Mouse (Mus musculus) right cerebral cortex, postnatal 25 days (tissue): ENCODE data around the gene Thoc3.

Source experiments
- DNase-seq: peaks from one replicate; pipeline ENCODE4 v3.0.0; 2022

Gene Thoc3

GRCm38 (mm10) chr13:54439912-54440311, 28.7 kb downstream of the Thoc3 start:
- DNase-seq: no peak

- DNase-seq: no peak
These were observed 29.8 kb downstream of the Thoc3 start for GRCm38 (mm10) chr13:54438814-54439213.

GRCm38 (mm10) chr13:54437083-54437482, 31.6 kb downstream of the Thoc3 start:
- no peak for DNase-seq

- no peak for DNase-seq
These were observed 32.0 kb downstream of the Thoc3 start for GRCm38 (mm10) chr13:54436666-54437065.

- no peak for DNase-seq
These were observed 37.5 kb downstream of the Thoc3 start for GRCm38 (mm10) chr13:54431161-54431560.

GRCm38 (mm10) chr13:54430051-54430450, 38.6 kb downstream of the Thoc3 start:
- no peak for DNase-seq

- no peak for DNase-seq
These were observed 39.9 kb downstream of the Thoc3 start for GRCm38 (mm10) chr13:54428771-54429170.

- no peak for DNase-seq
These were observed 41.6 kb downstream of the Thoc3 start for GRCm38 (mm10) chr13:54426781-54427655.

GRCm38 (mm10) chr13:54425269-54425668, 43.4 kb downstream of the Thoc3 start:
- no peak for DNase-seq

- DNase-seq: no peak
These were observed 48.4 kb downstream of the Thoc3 start for GRCm38 (mm10) chr13:54420226-54420625.

GRCm38 (mm10) chr13:54418781-54419327, 49.8 kb downstream of the Thoc3 start:
- no peak for DNase-seq

GRCm38 (mm10) chr13:54415059-54415458, 53.6 kb downstream of the Thoc3 start:
- DNase-seq: no peak

GRCm38 (mm10) chr13:54412721-54413120, 55.9 kb downstream of the Thoc3 start:
- no peak for DNase-seq

GRCm38 (mm10) chr13:54412236-54412635, 56.4 kb downstream of the Thoc3 start:
- no peak for DNase-seq

GRCm38 (mm10) chr13:54411656-54412055, 57.0 kb downstream of the Thoc3 start:
- DNase-seq: no peak
